Mouse (Mus musculus): ENCODE data around the gene H2-Eb2. TPM values are rescaled to one million over a fixed set of nuclear protein-coding genes. Genes with fewer than 3 reads are reported as not detected.

H2-Eb2 gene
- polyA plus RNA-seq, 1 experiment from 2014 or later, result not detected

DNA sequence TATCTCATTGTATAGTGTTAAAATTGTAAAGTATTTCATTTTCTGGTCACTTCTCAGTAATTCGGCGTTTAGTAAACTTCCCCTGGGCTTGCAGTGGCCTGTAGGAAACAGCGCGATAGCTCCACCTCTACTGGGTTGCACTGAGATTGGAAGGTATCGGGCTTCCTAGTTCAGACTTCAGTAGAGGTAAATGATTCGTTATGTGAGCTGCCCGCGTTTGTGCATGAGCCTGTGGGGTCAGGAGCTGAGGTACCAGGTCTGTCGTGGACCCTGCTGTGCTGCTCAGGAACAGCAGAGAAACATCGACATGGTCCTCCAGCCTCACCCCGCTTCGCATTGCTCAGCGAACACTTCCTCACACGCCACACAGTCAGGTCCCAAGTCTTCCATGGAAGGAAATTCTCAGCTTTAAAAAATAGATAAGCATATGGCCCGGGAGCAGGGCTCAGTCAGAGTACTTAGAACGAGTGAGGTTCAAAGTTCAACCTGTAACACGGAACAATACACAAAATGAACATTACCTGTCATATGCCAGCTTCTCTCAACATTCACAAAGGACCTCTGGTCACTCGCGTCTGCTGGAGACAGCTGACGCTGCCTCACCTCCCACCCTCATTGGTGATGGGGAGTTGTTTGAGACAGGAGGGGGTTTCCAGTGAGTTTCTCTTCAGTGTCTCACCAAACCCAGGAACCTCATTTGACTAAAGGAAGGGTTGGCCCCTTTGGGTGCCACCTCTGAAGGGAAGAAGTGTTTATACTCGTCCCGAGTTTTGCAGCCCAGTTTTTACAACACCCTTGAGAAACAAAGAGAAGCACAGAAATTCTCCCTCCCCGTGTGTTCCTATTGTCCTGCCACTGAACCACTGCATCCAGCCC is 24.5 kb upstream of the H2-Eb2 start:
- Histone ChIP-seq H3K4me2 (ENCODE audit: low read depth, low read length) (no peak overlapping the region), H3K27ac (ENCODE audit: low read depth) (no peak overlapping the region), H3K4me1 (ENCODE audit: insufficient read depth) (peaks cover 4% of the 10 kb centered on the region; the same call in 1 of the 2 replicates), H3K36me3 (replicated peaks; ENCODE audit: insufficient read depth, low read length) (no peaks in the 10 kb centered on the region), H3K4me3 (ENCODE audit: low read depth, low read length) (no peak overlapping the region), H3K9ac (replicated peaks) (no peak overlapping the region), H3K9me3 (ENCODE audit: low read length) (no peaks in the 10 kb centered on the region), H3K27me3 (ENCODE audit: insufficient read depth, low read length) (0 out of 2 replicates have a peak, but pooled peaks cover under 1% of the 10 kb centered on the region)
- DNase-seq (no peak), ATAC-seq (no peak)
- 66% methylated on average over 23 of the region's 23 CpGs for WGBS (ENCODE audit: insufficient replicate concordance)
- TF ChIP-seq EP300 (IDR thresholded peaks at IDR 0.05; ENCODE audit: low read depth) (no peak), CTCF (IDR thresholded peaks at IDR 0.05; ENCODE audit: low read depth) (no peak)

DNA sequence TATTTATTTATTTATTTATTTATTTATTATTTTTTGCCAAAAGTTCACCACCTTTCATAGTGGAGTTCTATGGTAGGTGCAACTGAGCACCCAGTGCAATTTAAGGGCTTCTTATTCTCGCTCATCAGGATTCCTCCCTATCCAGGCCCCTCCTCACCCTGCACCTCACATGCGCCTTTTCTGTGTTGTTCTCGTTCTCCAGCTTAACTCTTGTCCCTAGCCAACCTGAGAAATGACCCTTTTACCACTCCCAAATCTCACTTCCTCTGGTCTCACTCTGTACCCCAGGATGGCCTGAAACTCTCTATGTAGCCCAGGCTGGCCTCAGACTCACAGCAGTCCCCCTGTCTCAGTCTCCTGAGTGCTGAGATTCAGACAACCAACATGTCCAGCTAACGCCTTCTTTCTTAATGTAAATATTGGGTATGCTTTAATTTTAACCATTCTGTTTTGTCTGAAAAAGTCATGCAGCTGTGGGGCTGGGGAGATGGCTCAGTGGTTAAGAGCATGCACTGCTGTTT is 23.7 kb upstream of the H2-Eb2 start:
- DNase-seq, result no peak
- Histone ChIP-seq H3K4me1 (ENCODE audit: insufficient read depth) (no peaks in the 10 kb centered on the region), H3K36me3 (replicated peaks; ENCODE audit: insufficient read depth, low read length) (no peaks in the 10 kb centered on the region), H3K9me3 (ENCODE audit: low read length) (no peaks in the 10 kb centered on the region), H3K4me2 (ENCODE audit: low read depth, low read length) (no peak overlapping the region), H3K27me3 (ENCODE audit: insufficient read depth, low read length) (no peaks in the 10 kb centered on the region), H3K27ac (ENCODE audit: low read depth) (no peak overlapping the region), H3K4me3 (ENCODE audit: low read depth, low read length) (no peak overlapping the region), H3K9ac (replicated peaks) (no peak overlapping the region)
- TF ChIP-seq CTCF (IDR thresholded peaks at IDR 0.05; ENCODE audit: low read depth) (no peak), EP300 (IDR thresholded peaks at IDR 0.05; ENCODE audit: low read depth) (no peak)
- no peak for ATAC-seq
- 78% methylated on average over 4 of the region's 4 CpGs for WGBS (ENCODE audit: insufficient replicate concordance)

DNA sequence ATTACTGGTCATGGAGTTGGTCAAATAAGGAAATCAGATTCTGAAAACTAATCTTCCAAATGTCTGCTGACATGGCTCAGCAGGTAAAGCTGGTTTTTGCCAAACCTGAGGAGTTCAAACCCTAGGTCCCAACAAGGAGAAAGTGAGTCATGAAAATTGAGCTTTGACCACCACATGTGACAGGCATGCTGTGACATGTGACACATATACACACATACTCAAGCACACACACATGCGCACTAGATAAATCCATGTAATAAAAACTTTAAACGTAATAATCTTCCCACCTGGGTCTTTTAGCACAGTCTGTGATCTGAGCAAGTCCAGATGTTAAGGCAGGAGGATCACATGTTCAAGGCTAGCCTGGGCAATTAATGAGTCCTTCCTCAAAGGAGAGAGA is 21.7 kb upstream of the H2-Eb2 start:
- TF ChIP-seq EP300 (IDR thresholded peaks at IDR 0.05; ENCODE audit: low read depth), result no peak
- no peak for TF ChIP-seq CTCF (IDR thresholded peaks at IDR 0.05; ENCODE audit: low read depth)
- Histone ChIP-seq H3K27me3 (ENCODE audit: insufficient read depth, low read length) (no peaks in the 10 kb centered on the region), H3K4me1 (ENCODE audit: insufficient read depth) (no peaks in the 10 kb centered on the region), H3K4me3 (ENCODE audit: low read depth, low read length) (no peak overlapping the region), H3K9me3 (ENCODE audit: low read length) (no peaks in the 10 kb centered on the region), H3K4me2 (ENCODE audit: low read depth, low read length) (no peak overlapping the region), H3K9ac (replicated peaks) (no peak overlapping the region), H3K27ac (ENCODE audit: low read depth) (no peak overlapping the region), H3K36me3 (replicated peaks; ENCODE audit: insufficient read depth, low read length) (no peaks in the 10 kb centered on the region)
- WGBS (ENCODE audit: insufficient replicate concordance), result 72% methylated on average over 2 of the region's 2 CpGs
- DNase-seq (no peak), ATAC-seq (no peak)

DNA sequence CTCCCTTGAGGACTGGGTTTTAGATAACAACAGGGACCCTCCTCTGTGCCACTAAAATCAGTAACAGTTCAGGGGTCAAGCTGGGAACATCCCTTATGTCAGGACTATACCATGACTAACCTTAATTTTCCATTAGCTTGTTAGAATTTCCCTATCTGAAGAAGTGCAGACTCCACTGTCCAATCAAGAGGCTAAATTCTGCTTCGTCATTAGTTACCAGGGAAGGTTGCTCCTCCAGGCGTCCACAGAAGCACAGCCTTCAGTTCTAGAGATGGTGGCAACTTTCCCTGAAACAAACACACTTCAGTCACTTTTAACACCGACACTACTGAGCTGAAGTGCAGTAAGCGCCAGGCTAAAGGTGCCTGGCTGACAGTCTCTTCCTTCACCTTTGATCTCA is 20.7 kb upstream of the H2-Eb2 start:
- peak; percentile 36 for DNase-seq
- Histone ChIP-seq H3K36me3 (replicated peaks; ENCODE audit: insufficient read depth, low read length) (no peaks in the 10 kb centered on the region), H3K4me2 (ENCODE audit: low read depth, low read length) (no peak overlapping the region), H3K9ac (replicated peaks) (no peak overlapping the region), H3K4me3 (ENCODE audit: low read depth, low read length) (no peak overlapping the region), H3K27ac (ENCODE audit: low read depth) (no peak overlapping the region), H3K4me1 (ENCODE audit: insufficient read depth) (no peaks in the 10 kb centered on the region), H3K27me3 (ENCODE audit: insufficient read depth, low read length) (no peaks in the 10 kb centered on the region), H3K9me3 (ENCODE audit: low read length) (no peaks in the 10 kb centered on the region)
- ATAC-seq, result peak; percentile 40; the same call in 1 of the 2 replicates
- TF ChIP-seq CTCF (IDR thresholded peaks at IDR 0.05; ENCODE audit: low read depth) (no peak), EP300 (IDR thresholded peaks at IDR 0.05; ENCODE audit: low read depth) (no peak)
- 19% methylated on average over 4 of the region's 4 CpGs for WGBS (ENCODE audit: insufficient replicate concordance)

DNA sequence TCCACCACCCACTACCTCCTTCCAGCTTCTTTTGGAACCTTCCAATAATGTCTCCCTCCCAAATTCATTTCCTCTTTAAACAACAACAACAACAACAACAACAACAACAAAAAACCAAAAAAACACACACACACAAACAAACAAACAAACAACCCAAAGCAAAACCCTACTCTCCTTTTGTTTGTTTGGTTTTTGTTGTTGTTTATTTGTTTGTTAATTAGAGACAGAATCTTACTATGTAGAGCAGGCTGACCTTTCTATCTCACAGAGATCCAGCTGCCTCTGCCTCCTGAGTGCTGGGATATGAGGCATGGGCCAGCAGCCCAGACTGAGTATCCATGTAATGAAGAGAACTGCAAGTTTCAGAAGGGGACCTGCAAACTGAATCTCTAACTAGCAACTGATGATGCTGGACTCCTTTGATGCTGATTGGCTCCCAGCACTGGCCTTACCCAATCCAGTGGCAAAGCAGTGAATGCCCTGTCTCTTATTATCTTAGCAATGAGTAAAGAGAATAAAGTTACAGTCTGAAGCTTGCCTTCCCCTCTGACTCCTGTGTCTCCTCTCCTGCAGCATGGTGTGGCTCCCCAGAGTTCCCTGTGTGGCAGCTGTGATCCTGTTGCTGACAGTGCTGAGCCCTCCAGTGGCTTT is 20.0 kb upstream of the H2-Eb2 start, which contains the start of gene H2-Eb1:
Gene H2-Eb1, plus strand, starts transcription at position 488 of the 651 bp plus-strand sequence.
- Histone ChIP-seq H3K36me3 (replicated peaks; ENCODE audit: insufficient read depth, low read length) (no peaks in the 10 kb centered on the region), H3K9me3 (ENCODE audit: low read length) (no peaks in the 10 kb centered on the region), H3K4me1 (ENCODE audit: insufficient read depth) (no peaks in the 10 kb centered on the region), H3K4me3 (ENCODE audit: low read depth, low read length) (no peak within 1 kb of the TSS), H3K9ac (replicated peaks) (no peak within 1 kb of the TSS), H3K27ac (ENCODE audit: low read depth) (no peak within 1 kb of the TSS), H3K27me3 (ENCODE audit: insufficient read depth, low read length) (no peaks in the 10 kb centered on the region), H3K4me2 (ENCODE audit: low read depth, low read length) (no peak within 1 kb of the TSS)
- DNase-seq (peak; percentile 82), ATAC-seq (peak; percentile 73)
- TF ChIP-seq CTCF (IDR thresholded peaks at IDR 0.05; ENCODE audit: low read depth) (no peak), EP300 (IDR thresholded peaks at IDR 0.05; ENCODE audit: low read depth) (no peak)

DNA sequence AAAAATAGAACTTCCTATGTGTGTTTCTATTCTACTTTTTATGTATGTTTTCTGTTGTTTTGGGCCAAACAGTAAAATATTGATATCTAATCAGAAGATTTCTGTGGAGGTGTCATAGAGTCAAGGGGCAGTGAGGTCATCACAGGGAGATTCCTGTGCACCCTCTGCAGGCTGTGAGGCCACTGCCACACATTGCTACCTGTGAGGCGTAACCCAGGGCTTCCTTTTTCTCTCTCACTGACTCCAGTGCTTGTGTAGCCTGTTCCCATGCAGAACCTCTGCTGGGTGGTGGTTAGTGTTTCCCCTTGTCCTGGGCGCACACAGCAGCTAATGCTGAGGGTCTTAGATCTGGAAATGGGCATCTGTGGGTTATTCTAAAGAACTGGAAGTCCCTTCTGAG is 19.1 kb upstream of the H2-Eb2 start:
- H3K4me3 ChIP-seq (ENCODE audit: low read depth, low read length), result no peak overlapping the region
- no peak for ATAC-seq
- 64% methylated on average over 2 of the region's 2 CpGs for WGBS (ENCODE audit: insufficient replicate concordance)

More for the DNA sequence above, 19.1 kb upstream of the H2-Eb2 start:
- no peaks in the 10 kb centered on the region for H3K36me3 ChIP-seq (replicated peaks; ENCODE audit: insufficient read depth, low read length)
- DNase-seq, result no peak
- H3K27me3 ChIP-seq (ENCODE audit: insufficient read depth, low read length), result no peaks in the 10 kb centered on the region
- no peak overlapping the region for H3K4me2 ChIP-seq (ENCODE audit: low read depth, low read length)
- H3K4me1 ChIP-seq (ENCODE audit: insufficient read depth), result no peaks in the 10 kb centered on the region
- TF ChIP-seq CTCF (IDR thresholded peaks at IDR 0.05; ENCODE audit: low read depth) (no peak), EP300 (IDR thresholded peaks at IDR 0.05; ENCODE audit: low read depth) (no peak)
- no peak overlapping the region for H3K9ac ChIP-seq (replicated peaks)
- H3K9me3 ChIP-seq (ENCODE audit: low read length), result no peaks in the 10 kb centered on the region
- H3K27ac ChIP-seq (ENCODE audit: low read depth), result no peak overlapping the region
